Mouse (Mus musculus): ENCODE results near the gene Tfdp2. TPM values are rescaled to one million over a fixed set of nuclear protein-coding genes. Genes with fewer than 3 reads are reported as not detected.

Tfdp2 gene
- total and polyA plus RNA-seq, 2 experiments from 2014 or later = 13.5 to 15.7 TPM

DNA sequence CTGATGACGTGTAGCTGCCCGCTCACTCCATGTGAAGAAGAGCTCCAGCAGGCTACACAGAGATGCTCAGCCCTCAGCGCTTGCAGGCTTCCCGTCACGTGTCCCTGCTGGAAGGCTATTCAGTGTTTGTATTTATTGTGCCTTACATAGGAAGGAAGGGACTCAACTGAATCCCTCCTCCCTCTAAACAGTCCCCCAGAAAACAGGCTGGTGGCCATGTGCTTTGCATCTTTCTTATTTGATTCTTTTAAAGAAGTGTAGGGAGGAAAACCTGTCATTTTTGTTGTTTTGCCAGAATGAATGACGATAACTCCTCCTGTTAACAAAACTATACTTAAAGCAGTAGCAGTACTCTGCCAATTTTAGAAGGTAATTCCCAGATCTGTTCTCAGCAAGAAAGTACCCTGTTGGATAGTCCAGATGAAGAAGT lies 124.5 kb downstream of the Tfdp2 start:
- ATAC-seq (ENCODE audit: low FRiP score) = no peak
- 82% methylated on average over 6 of the region's 6 CpGs for WGBS
- TF ChIP-seq CTCF (IDR thresholded peaks at IDR 0.05) = no peak

DNA sequence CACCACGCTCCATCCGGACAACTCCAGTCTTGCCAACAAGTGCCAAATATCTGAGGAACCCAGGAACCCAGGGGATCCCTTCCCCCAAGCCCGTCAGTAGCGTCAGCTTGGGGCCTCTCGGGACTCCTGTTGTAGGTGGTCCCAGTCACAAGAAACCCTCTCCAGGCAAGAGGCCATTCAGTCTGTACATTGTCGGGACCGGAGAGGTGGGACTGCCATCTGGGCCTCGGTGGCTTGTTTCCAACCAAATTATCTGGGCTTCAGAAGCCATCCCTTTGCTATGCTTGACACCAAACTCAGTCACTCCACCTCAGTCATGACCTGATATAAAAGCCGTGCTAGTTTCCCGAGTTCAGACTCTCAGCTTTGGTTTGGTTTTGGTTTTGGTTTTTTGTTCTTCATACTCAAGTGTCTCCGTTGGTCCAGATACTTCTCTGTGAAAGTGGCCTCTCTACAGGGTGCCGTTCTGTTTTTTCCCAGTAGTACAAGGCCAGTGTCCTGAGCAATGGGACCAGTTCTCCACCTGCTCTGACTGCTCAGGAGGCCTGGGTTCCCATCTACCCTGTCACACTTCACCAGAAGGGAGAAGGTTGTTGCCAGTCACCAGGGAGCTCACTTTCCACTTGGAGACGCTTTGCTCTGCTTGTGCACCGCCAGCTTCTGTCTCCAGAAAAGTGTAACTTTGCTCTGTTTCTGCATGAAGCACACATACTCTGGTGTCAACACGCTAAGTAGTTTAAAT lies 126.5 kb downstream of the Tfdp2 start:
- no peak overlapping the region for H3K9ac ChIP-seq (replicated peaks; ENCODE audit: low read length, poor library complexity, severe bottlenecking)
- no peak for ATAC-seq (ENCODE audit: low FRiP score)

More for the DNA sequence above, 124.5 kb downstream of the Tfdp2 start:
- peaks cover 9% of the 10 kb centered on the region; the same call in 1 of the 2 replicates for H3K36me3 ChIP-seq (ENCODE audit: insufficient read depth, low read length)
- no peak for DNase-seq (ENCODE audit: low spot score)
- H3K4me3 ChIP-seq (ENCODE audit: low read depth, low read length) = no peak overlapping the region
- H3K4me1 ChIP-seq (ENCODE audit: insufficient read depth, low read length) = no peaks in the 10 kb centered on the region
- no peaks in the 10 kb centered on the region for H3K27me3 ChIP-seq (ENCODE audit: insufficient read depth, low read length)
- H3K4me2 ChIP-seq (ENCODE audit: low read depth, low read length, poor library complexity, severe bottlenecking) = no peak overlapping the region
- H3K9ac ChIP-seq (replicated peaks; ENCODE audit: low read length, poor library complexity, severe bottlenecking) = no peak overlapping the region
- no peaks in the 10 kb centered on the region for H3K9me3 ChIP-seq (ENCODE audit: low read length)
- H3K27ac ChIP-seq (ENCODE audit: low read depth, low read length) = no peak overlapping the region

GRCm38 (mm10) chr9:96324502-96324901 lies 128.4 kb downstream of the Tfdp2 start:
- no peak overlapping the region for H3K4me2 ChIP-seq (ENCODE audit: low read depth, low read length, poor library complexity, severe bottlenecking)
- no peaks in the 10 kb centered on the region for H3K27me3 ChIP-seq (ENCODE audit: insufficient read depth, low read length)
- H3K9ac ChIP-seq (replicated peaks; ENCODE audit: low read length, poor library complexity, severe bottlenecking) = no peak overlapping the region
- ATAC-seq (ENCODE audit: low FRiP score) = peak; percentile 81
- TF ChIP-seq CTCF (IDR thresholded peaks at IDR 0.05) = no peak
- H3K4me1 ChIP-seq (ENCODE audit: insufficient read depth, low read length) = no peaks in the 10 kb centered on the region
- peak; percentile 90 for DNase-seq (ENCODE audit: low spot score)
- no peaks in the 10 kb centered on the region for H3K9me3 ChIP-seq (ENCODE audit: low read length)
- H3K4me3 ChIP-seq (ENCODE audit: low read depth, low read length) = no peak overlapping the region
- no peak overlapping the region for H3K27ac ChIP-seq (ENCODE audit: low read depth, low read length)
- H3K36me3 ChIP-seq (ENCODE audit: insufficient read depth, low read length) = no peaks in the 10 kb centered on the region
- WGBS = 42% methylated on average over 4 of the region's 4 CpGs

More for the DNA sequence above, 126.5 kb downstream of the Tfdp2 start:
- TF ChIP-seq CTCF (IDR thresholded peaks at IDR 0.05) = no peak
- Histone ChIP-seq H3K27me3 (ENCODE audit: insufficient read depth, low read length) (no peaks in the 10 kb centered on the region), H3K27ac (ENCODE audit: low read depth, low read length) (no peak overlapping the region), H3K9me3 (ENCODE audit: low read length) (no peaks in the 10 kb centered on the region), H3K36me3 (ENCODE audit: insufficient read depth, low read length) (peaks cover 8% of the 10 kb centered on the region; the same call in 1 of the 2 replicates), H3K4me2 (ENCODE audit: low read depth, low read length, poor library complexity, severe bottlenecking) (no peak overlapping the region), H3K4me1 (ENCODE audit: insufficient read depth, low read length) (no peaks in the 10 kb centered on the region), H3K4me3 (ENCODE audit: low read depth, low read length) (no peak overlapping the region)
- 88% methylated on average over 15 of the region's 15 CpGs for WGBS
- DNase-seq (ENCODE audit: low spot score) = peak; percentile 46

GRCm38 (mm10) chr9:96326496-96326923 lies 130.4 kb downstream of the Tfdp2 start:
- Histone ChIP-seq H3K4me3 (ENCODE audit: low read depth, low read length) (no peak overlapping the region), H3K9me3 (ENCODE audit: low read length) (no peaks in the 10 kb centered on the region), H3K36me3 (ENCODE audit: insufficient read depth, low read length) (0 out of 2 replicates have a peak, but pooled peaks cover 5% of the 10 kb centered on the region), H3K4me1 (ENCODE audit: insufficient read depth, low read length) (no peaks in the 10 kb centered on the region), H3K27ac (ENCODE audit: low read depth, low read length) (no peak overlapping the region), H3K9ac (replicated peaks; ENCODE audit: low read length, poor library complexity, severe bottlenecking) (no peak overlapping the region), H3K27me3 (ENCODE audit: insufficient read depth, low read length) (no peaks in the 10 kb centered on the region), H3K4me2 (ENCODE audit: low read depth, low read length, poor library complexity, severe bottlenecking) (no peak overlapping the region)
- no peak for TF ChIP-seq CTCF (IDR thresholded peaks at IDR 0.05)
- WGBS = 61% methylated on average over 6 of the region's 6 CpGs
- DNase-seq (ENCODE audit: low spot score) = peak; percentile 77
- no peak; the same call in 1 of the 2 replicates for ATAC-seq (ENCODE audit: low FRiP score)

DNA sequence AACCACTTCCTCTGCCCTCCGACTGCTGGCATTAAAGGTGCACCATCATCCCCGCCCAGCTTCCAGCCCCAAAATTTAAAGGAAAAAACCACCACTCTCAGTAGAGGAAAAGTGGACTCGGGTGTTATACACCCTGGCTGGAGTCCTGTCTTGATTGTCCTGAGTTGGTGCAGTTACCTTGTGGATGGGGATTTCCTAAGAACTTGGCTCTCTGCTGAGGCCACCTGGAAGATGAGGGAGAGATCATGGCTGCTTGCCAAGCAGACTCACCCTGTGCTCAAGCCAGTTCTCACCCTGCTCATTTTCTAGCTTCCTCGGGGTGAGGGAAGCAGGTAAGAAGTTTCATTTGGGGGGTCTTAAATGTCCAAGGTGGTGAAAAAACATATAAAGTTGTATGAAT lies 132.2 kb downstream of the Tfdp2 start:
- ATAC-seq (ENCODE audit: low FRiP score) (no peak), DNase-seq (ENCODE audit: low spot score) (no peak)
- Histone ChIP-seq H3K4me1 (ENCODE audit: insufficient read depth, low read length) (no peaks in the 10 kb centered on the region), H3K9ac (replicated peaks; ENCODE audit: low read length, poor library complexity, severe bottlenecking) (no peak overlapping the region), H3K36me3 (ENCODE audit: insufficient read depth, low read length) (0 out of 2 replicates have a peak, but pooled peaks cover 7% of the 10 kb centered on the region), H3K27me3 (ENCODE audit: insufficient read depth, low read length) (no peaks in the 10 kb centered on the region), H3K4me3 (ENCODE audit: low read depth, low read length) (no peak overlapping the region), H3K9me3 (ENCODE audit: low read length) (no peaks in the 10 kb centered on the region), H3K27ac (ENCODE audit: low read depth, low read length) (no peak overlapping the region), H3K4me2 (ENCODE audit: low read depth, low read length, poor library complexity, severe bottlenecking) (no peak overlapping the region)
- WGBS = 89% methylated on average over 4 of the region's 4 CpGs
- TF ChIP-seq CTCF (IDR thresholded peaks at IDR 0.05) = no peak

- Histone ChIP-seq H3K27me3 (ENCODE audit: insufficient read depth, low read length) (no peaks in the 10 kb centered on the region), H3K4me2 (ENCODE audit: low read depth, low read length, poor library complexity, severe bottlenecking) (no peak overlapping the region), H3K9ac (replicated peaks; ENCODE audit: low read length, poor library complexity, severe bottlenecking) (no peak overlapping the region), H3K27ac (ENCODE audit: low read depth, low read length) (no peak overlapping the region), H3K36me3 (ENCODE audit: insufficient read depth, low read length) (peaks cover 20% of the 10 kb centered on the region), H3K4me3 (ENCODE audit: low read depth, low read length) (no peak overlapping the region), H3K9me3 (ENCODE audit: low read length) (no peaks in the 10 kb centered on the region), H3K4me1 (ENCODE audit: insufficient read depth, low read length) (no peaks in the 10 kb centered on the region)
- no peak for TF ChIP-seq CTCF (IDR thresholded peaks at IDR 0.05)
- no peak for ATAC-seq (ENCODE audit: low FRiP score)
- no peak for DNase-seq (ENCODE audit: low spot score)
- WGBS = 93% methylated on average over 5 of the region's 5 CpGs
Observed at GRCm38 (mm10) chr9:96331146-96331545, 135.1 kb downstream of the Tfdp2 start.
